Mouse (Mus musculus) monocyte, adult 2 months (primary cell): ENCODE results near the gene Gpc5.

ENCODE experiments used
- DNase-seq, 2 experiments: peaks; one replicate each; pipeline ENCODE4 v3.0.0; 2022; ENCODE audit warnings: low spot score in 2 of 2, low read depth in 1 of 2

Gene Gpc5

DNA sequence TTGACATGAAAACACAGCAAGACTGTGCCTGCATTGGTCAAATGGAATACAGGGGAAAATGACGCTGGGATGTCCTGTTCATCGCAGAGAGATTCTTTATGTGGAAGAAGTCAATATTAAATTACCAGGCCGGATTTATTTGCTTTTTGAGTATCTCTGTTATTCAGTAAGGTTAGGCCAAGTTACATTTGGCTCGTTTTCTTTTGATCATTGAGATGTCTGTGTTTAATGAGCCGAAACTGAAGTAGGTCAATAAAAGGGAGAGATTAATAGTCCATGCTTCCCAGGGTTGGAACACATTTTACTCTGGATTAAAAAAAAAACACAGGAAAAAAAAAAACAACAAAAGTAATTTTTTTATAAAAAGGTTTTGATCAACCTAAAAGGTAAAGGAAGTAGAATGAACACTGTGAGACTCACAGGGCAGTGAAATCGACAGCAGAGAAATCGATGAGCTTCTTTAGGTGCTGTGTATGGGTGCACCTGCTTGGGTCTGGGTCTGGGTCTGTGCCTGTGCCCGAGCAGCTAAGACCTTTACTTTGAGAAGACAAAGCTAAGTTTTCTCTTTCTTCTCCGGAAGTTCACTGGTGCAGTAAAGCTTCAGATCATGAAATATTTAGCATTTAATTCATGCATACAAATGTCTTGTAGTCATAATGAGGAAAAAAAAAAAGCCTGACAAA, 8.7 kb downstream of the Gpc5 start:
- DNase-seq, result no peak

GRCm38 (mm10) chr14:115106326-115106725, 14.3 kb downstream of the Gpc5 start:
- DNase-seq, result no peak

DNA sequence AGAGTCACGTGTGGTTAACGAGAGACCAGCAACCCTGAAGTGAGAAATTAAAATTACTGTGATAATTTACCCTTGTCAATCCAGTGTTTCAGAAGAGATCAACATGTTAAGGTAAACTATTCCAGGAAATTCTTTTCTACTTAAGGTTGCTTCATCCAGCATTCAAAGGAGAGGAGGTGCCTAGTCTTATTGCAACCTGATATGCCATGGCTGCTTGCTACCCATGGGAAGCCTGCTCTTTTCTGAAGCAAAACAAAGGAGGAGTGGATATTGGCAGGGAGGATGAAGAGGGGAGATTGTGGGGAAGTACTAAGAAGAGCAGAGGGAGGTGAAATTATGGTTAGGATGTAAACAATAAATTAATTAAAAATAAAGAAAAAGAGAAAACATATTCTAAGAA, 15.5 kb downstream of the Gpc5 start:
- DNase-seq, result no peak

DNA sequence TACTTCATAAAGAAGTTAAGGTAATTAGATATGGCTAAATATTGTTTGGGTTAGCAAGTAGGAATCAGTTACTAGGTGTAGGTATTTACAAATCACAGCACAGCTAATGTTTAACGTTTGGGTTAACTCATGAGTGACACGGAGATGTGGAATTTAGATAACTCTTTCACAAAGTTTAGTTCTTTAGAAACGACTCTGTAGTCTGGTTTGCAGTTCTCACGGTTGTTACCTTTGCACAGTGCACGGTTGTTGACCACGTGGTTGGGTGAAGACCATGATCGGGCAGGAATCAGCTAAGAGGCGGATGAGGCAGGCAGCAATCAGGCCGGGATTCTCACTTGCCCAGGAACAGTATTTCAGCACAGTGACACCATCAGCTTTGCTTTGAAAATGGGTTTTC, 26.6 kb downstream of the Gpc5 start:
- no peak for DNase-seq

- no peak for DNase-seq
Measured at GRCm38 (mm10) chr14:115148821-115149220, 56.8 kb downstream of the Gpc5 start.

- DNase-seq, result no peak
Measured at GRCm38 (mm10) chr14:115156597-115156996, 64.6 kb downstream of the Gpc5 start.

- DNase-seq, result no peak
Measured at GRCm38 (mm10) chr14:115177322-115177836, 85.4 kb downstream of the Gpc5 start.

DNA sequence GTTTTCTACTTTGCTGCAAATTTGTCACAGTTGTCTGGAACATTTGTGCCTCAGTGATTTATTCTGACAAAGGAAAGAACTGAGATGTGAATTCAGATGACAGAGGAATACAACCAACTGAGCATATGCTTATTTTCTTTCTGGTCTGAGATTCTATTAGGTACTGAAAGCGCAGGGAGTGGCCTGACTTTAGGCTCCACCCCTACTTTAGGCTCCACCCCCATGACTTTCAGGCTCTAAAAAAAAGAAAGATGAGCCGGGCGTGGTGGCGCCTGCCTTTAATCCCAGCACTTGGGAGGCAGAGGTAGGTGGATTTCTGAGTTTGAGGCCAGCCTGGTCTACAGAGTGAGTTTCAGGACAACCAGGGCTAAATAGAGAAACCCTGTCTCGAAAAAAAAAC, 87.9 kb downstream of the Gpc5 start:
- no peak for DNase-seq

DNA sequence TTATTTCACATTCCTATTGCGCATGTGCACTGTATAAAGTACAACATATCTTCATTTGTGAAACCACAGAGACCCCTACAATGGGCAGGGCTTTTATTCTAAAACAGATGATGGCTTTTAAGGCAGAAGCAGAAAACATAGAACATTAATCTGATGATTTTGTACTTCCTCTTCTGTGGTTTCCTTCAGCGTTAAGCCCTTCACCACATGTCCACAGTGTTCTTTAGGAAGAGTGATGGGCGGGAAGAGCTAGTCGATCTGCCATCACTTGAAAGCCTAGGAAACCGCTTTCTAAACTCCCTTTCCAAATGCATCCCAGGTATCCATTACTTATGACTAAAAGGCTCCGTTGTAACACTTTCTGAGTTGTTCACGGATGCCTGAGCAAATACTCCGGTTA, 96.2 kb downstream of the Gpc5 start:
- DNase-seq, result no peak

DNA sequence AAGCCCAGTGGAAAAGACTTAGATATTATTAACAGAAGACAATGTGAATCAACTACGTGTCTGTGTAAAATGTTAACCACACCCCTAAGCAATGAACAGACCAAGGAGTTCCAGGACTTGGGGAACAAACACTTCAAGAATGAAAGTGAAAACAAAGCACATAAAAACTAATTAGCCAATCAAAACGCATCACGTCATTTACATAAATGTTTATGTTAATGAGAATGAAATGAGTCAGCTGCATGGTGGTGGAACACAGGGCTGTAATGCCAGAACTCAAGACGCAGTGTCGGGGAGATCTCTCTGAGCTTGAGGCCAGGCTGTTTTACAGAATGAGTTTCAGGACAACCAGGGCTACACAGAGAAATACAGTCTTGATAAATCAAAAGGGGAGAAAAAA, 136.1 kb downstream of the Gpc5 start:
- no peak for DNase-seq

- no peak for DNase-seq
Measured at GRCm38 (mm10) chr14:115236387-115236786, 144.4 kb downstream of the Gpc5 start.

DNA sequence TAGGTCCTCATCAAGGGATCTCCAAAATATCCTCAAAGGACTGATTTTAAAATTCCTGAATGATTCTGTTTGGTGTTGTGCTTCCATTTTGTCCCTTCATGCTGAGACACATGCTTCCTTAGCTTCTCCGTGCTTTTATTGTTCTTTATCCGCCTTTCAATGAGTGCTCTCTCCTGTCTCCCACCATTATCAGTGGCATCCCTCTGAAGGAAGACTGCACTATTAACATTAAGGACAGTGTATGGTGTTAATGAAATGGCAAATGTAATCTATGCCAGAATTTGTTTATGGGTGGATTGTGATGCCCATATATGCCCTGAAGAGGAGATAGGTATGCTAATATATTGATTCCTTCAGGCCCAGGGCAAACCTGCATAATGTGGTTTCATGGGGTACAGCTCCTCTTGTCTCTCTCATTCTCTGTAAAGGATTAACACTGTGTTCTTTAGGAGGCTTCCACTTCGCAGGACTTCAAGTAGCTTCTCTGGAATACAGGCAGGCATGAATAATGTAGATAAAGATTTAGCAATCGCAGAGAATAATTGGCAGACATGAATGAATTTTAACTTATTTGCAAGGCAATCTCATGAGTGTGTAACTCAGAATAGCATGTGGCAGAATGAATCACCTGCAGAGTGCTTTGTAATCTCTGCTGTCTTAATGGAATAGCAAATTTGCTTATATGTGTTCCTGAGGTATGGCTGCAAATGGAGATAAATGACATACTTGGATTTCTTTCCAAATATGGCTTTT, 148.8 kb downstream of the Gpc5 start:
- no peak for DNase-seq

GRCm38 (mm10) chr14:115250537-115250936, 158.5 kb downstream of the Gpc5 start:
- no peak for DNase-seq

DNA sequence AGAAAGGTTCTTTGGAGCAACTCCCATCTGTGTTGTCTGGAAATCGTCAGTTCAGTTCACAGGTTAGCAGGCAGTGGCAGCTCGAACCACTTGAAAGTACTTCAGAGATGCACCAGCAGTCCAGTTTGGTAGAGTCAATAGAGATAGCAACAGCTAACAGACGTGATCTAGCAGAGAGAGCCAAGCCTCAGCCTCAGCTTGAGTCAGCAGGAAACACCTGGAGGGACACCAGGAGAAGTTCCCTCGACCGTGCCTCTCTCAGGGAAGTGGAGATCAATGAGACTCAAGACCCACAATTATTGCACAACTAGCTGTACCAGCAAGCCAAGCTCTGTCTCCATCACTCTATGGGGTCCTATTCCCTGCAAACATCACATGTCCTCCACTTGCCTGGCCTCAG, 159.8 kb downstream of the Gpc5 start:
- DNase-seq, result no peak

DNA sequence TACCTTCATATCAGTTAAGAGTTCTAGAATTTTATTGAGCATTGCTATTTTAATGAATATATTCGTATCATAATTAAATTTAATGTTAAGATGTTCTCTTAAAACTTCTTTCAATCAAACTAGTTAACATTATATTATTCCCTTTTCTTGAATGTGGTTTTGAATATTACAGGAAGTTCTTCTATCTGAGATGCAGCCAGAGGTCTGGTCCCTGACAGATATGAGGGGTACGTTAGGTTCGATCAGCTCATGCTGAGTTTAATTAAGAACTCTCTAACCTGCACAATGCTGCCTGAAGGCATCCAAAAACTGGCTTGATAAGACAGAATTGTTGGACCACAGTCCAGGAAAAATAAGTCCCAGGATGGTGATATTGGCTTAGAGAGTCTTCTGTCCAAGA, 161.1 kb downstream of the Gpc5 start:
- DNase-seq, result no peak

DNA sequence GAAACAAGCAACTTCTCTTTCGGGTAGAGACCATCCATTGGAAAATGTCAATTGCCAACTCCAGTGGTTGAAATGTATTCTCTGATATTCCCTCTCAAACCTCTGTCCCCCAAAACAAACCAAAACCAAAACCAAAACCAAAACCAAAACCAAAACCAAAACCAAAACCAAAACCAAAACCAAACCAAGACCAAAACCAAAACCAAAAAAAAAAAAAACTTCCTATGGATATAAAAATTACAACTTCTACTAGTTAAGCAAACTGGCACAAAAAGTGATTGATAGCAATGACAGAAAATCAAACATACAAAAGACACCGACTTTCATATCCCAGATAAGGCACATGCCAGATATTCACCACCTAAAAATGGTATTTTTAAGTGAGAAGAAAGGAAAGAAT, 161.7 kb downstream of the Gpc5 start:
- no peak for DNase-seq

GRCm38 (mm10) chr14:115269703-115270402, 177.8 kb downstream of the Gpc5 start:
- DNase-seq, result no peak

DNA sequence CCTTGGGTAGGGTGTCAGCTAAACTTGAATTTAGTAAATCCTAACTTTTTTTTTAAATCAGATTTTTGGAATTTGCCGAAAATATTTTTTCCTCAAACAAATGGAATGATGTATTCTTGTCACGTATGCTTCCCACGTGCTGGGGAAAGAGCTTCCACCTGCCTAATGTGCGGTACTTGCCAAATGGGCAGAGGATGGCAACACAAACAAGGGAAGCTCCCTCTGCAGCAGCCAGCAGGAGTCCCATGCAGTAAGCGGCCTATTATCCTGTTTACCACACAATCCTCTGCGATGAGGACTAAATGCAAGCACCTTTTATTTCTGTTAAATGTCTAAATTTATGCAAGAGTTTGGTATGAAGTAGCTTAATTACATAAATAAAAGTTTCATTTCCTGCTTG, 178.4 kb downstream of the Gpc5 start:
- no peak for DNase-seq

DNA sequence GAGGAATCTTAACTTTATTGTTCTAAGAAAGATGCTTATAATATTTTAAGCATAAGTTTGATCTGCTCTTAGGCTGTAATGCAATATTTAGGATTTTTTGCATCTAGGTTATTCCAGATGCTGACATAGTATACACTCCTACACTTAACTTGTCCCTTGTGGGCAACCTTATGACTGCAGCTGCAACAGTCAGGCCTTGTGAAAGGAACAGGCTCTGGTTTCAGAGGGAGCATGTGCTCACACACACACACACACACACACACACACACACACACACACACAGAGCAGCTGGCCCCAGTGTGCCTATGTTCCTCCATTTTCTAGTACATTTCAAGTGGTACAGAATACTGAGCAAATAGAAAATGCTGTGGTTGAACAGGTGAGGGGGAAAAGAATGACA, 190.8 kb downstream of the Gpc5 start:
- DNase-seq, result no peak

GRCm38 (mm10) chr14:115324247-115324646, 232.2 kb downstream of the Gpc5 start:
- no peak for DNase-seq

DNA sequence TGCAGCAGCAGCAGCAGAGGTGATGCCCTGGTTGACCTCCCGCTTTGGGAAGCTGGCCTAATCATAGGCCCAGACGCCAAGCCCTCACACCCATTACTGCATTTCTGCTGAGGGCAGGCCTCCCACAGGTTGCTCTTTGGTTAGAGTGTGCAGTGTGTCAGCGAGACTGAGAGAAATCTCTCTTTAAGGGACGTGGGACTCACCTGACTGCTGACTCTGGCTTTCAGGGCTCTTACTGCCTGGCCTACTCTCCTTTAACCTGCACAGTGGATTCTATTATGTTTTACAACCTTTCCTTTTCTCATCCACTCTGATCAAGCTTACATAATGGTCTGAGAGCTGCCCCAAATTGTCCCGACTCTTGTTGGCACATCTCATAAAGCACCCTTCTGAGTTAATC, 234.4 kb downstream of the Gpc5 start:
- no peak for DNase-seq

- no peak for DNase-seq
Measured at GRCm38 (mm10) chr14:115339084-115339483, 247.1 kb downstream of the Gpc5 start.
